Mouse (Mus musculus): ENCODE results near the gene 1700029I15Rik.
A peak's percentile ranks its signal among the peaks of the same experiment; 100 is the strongest.

GRCm38 (mm10) chr2:92433578-92434374 lies 51.4 kb downstream of the 1700029I15Rik start, which contains the start of gene Cry2:
- TF ChIP-seq TCF12 (IDR thresholded peaks at IDR 0.05; ENCODE audit: low read depth, low read length), result peak; percentile 81
- no peak for TF ChIP-seq ZKSCAN1 (IDR thresholded peaks at IDR 0.05; ENCODE audit: borderline replicate concordance, low read depth, low read length)
- TF ChIP-seq MXI1 (IDR thresholded peaks at IDR 0.05; ENCODE audit: low read depth, low read length), result peak; percentile 94
- peak; percentile 90 for TF ChIP-seq POLR2A (IDR thresholded peaks at IDR 0.05; ENCODE audit: low read depth, low read length)
- TF ChIP-seq ZC3H11A (IDR thresholded peaks at IDR 0.05; ENCODE audit: low read depth, low read length), result no peak
- TF ChIP-seq GABPA (IDR thresholded peaks at IDR 0.05; ENCODE audit: insufficient replicate concordance, low read depth, low read length), result no peak
- TF ChIP-seq EP300 (IDR thresholded peaks at IDR 0.05; ENCODE audit: low read length), result no peak
- peak; percentile 37; the same call in 1 of the 2 replicates for TF ChIP-seq POLR2AphosphoS2 (IDR thresholded peaks at IDR 0.05; ENCODE audit: low read depth, low read length)
- peak; percentile 8; the same call in 1 of the 2 replicates for TF ChIP-seq HCFC1 (IDR thresholded peaks at IDR 0.05; ENCODE audit: low read depth, low read length)
- TF ChIP-seq ZNF384 (IDR thresholded peaks at IDR 0.05; ENCODE audit: low read depth, low read length), result no peak
- no peak for TF ChIP-seq SMC3 (IDR thresholded peaks at IDR 0.05; ENCODE audit: low read depth, low read length)
- no peak for TF ChIP-seq USF2 (conservative IDR thresholded peaks at IDR 0.05; ENCODE audit: low read depth, low read length)
